Mouse (Mus musculus) liver, embryonic 16.5 days (tissue): ENCODE data around the gene Rnf133. TPM values are rescaled to one million over a fixed set of nuclear protein-coding genes. Genes with fewer than 3 reads are reported as not detected.

ENCODE experiments used
- polyA plus RNA-seq: library from polyadenylated mRNA; unstranded; fragments of >200 nt; fragmentation: Nextera tagmentation; extraction: Ambion mirVana; gene quantifications from 2 replicates; pipeline ENCODE4 v1.2.1, GENCODE M21; 2015

The Rnf133 gene
- polyA plus RNA-seq, 1 experiment from 2014 or later, result not detected

Other genes starting within 250 kb of the Rnf133 start
- gene Rnf148, start 4.8 kb upstream of the Rnf133 start, polyA plus RNA-seq, result not detected in 2 replicates
- 0.06 and 0.08 TPM in 2 replicates for gene Cadps2, start 189.1 kb upstream of the Rnf133 start, polyA plus RNA-seq